Mouse (Mus musculus): ENCODE results near the gene Cntn1. TPM values are rescaled to one million over a fixed set of nuclear protein-coding genes. Genes with fewer than 3 reads are reported as not detected.

Cntn1 gene
- polyA plus RNA-seq, 1 experiment from 2014 or later: 2.3 TPM

GRCm38 (mm10) chr15:92302796-92303195 is 251.8 kb downstream of the Cntn1 start:
- WGBS: 88% methylated on average over 6 of the region's 6 CpGs
- Histone ChIP-seq H3K9ac (ENCODE audit: low read length) (no peak overlapping the region), H3K4me1 (replicated peaks; ENCODE audit: control insufficient read depth, insufficient read depth, low read length) (no peaks in the 10 kb centered on the region), H3K27me3 (ENCODE audit: control insufficient read depth, insufficient read depth, low read length) (no peaks in the 10 kb centered on the region), H3K9me3 (ENCODE audit: control insufficient read depth, low read length) (no peaks in the 10 kb centered on the region), H3K27ac (ENCODE audit: low read depth, low read length) (no peak overlapping the region), H3K36me3 (ENCODE audit: control insufficient read depth, insufficient read depth, low read length) (no peaks in the 10 kb centered on the region), H3K4me3 (ENCODE audit: low read depth, low read length) (no peak overlapping the region), H3K4me2 (ENCODE audit: low read depth, low read length, severe bottlenecking) (no peak overlapping the region)
- no peak for DNase-seq (ENCODE audit: low spot score)
- no peak for ATAC-seq (replicated peaks; ENCODE audit: low FRiP score)

GRCm38 (mm10) chr15:92304221-92304620 is 253.3 kb downstream of the Cntn1 start:
- Histone ChIP-seq H3K9ac (ENCODE audit: low read length) (no peak overlapping the region), H3K27me3 (ENCODE audit: control insufficient read depth, insufficient read depth, low read length) (no peaks in the 10 kb centered on the region), H3K27ac (ENCODE audit: low read depth, low read length) (no peak overlapping the region), H3K9me3 (ENCODE audit: control insufficient read depth, low read length) (no peaks in the 10 kb centered on the region), H3K36me3 (ENCODE audit: control insufficient read depth, insufficient read depth, low read length) (no peaks in the 10 kb centered on the region), H3K4me3 (ENCODE audit: low read depth, low read length) (no peak overlapping the region), H3K4me1 (replicated peaks; ENCODE audit: control insufficient read depth, insufficient read depth, low read length) (no peaks in the 10 kb centered on the region), H3K4me2 (ENCODE audit: low read depth, low read length, severe bottlenecking) (no peak overlapping the region)
- ATAC-seq (replicated peaks; ENCODE audit: low FRiP score) (no peak), DNase-seq (ENCODE audit: low spot score) (no peak)
- 95% methylated on average over 5 of the region's 5 CpGs for WGBS

DNA sequence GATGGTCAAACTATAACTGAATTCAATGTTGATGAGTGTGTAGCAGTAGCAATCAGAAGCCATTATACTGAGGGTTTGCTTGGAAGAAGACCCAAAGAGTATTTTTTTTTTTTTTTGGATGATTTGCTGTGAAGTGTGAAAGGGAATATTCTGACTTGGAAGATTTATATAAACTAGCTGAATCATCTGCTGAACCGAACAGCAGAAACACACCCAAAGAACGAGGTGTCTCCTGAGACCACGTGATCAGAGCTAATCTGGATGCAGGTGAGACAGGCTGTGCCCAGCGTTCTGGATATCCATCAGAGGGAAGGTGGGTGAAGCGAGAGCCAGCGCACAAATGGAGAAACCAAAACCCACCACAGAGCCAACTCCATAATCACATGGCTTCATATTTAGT is 271.0 kb downstream of the Cntn1 start:
- Histone ChIP-seq H3K4me2 (ENCODE audit: low read depth, low read length, severe bottlenecking) (no peak overlapping the region), H3K4me1 (replicated peaks; ENCODE audit: control insufficient read depth, insufficient read depth, low read length) (no peaks in the 10 kb centered on the region), H3K27me3 (ENCODE audit: control insufficient read depth, insufficient read depth, low read length) (no peaks in the 10 kb centered on the region), H3K27ac (ENCODE audit: low read depth, low read length) (no peak overlapping the region), H3K4me3 (ENCODE audit: low read depth, low read length) (no peak overlapping the region), H3K9me3 (ENCODE audit: control insufficient read depth, low read length) (no peaks in the 10 kb centered on the region), H3K9ac (ENCODE audit: low read length) (no peak overlapping the region), H3K36me3 (ENCODE audit: control insufficient read depth, insufficient read depth, low read length) (no peaks in the 10 kb centered on the region)
- WGBS: 92% methylated on average over 6 of the region's 6 CpGs
- DNase-seq (ENCODE audit: low spot score): no peak
- ATAC-seq (replicated peaks; ENCODE audit: low FRiP score): no peak

GRCm38 (mm10) chr15:92327111-92327510 is 276.1 kb downstream of the Cntn1 start:
- no peak overlapping the region for H3K4me2 ChIP-seq (ENCODE audit: low read depth, low read length, severe bottlenecking)
- H3K27me3 ChIP-seq (ENCODE audit: control insufficient read depth, insufficient read depth, low read length): no peaks in the 10 kb centered on the region
- WGBS: 88% methylated on average over 7 of the region's 7 CpGs
- no peak for ATAC-seq (replicated peaks; ENCODE audit: low FRiP score)
- H3K27ac ChIP-seq (ENCODE audit: low read depth, low read length): no peak overlapping the region
- H3K9ac ChIP-seq (ENCODE audit: low read length): no peak overlapping the region
- H3K9me3 ChIP-seq (ENCODE audit: control insufficient read depth, low read length): no peaks in the 10 kb centered on the region
- DNase-seq (ENCODE audit: low spot score): no peak
- no peaks in the 10 kb centered on the region for H3K4me1 ChIP-seq (replicated peaks; ENCODE audit: control insufficient read depth, insufficient read depth, low read length)
- no peak overlapping the region for H3K4me3 ChIP-seq (ENCODE audit: low read depth, low read length)
- H3K36me3 ChIP-seq (ENCODE audit: control insufficient read depth, insufficient read depth, low read length): no peaks in the 10 kb centered on the region

GRCm38 (mm10) chr15:92340253-92340652 is 289.3 kb downstream of the Cntn1 start:
- no peaks in the 10 kb centered on the region for H3K4me1 ChIP-seq (replicated peaks; ENCODE audit: control insufficient read depth, insufficient read depth, low read length)
- DNase-seq (ENCODE audit: low spot score) (no peak), ATAC-seq (replicated peaks; ENCODE audit: low FRiP score) (no peak)
- H3K9ac ChIP-seq (ENCODE audit: low read length): no peak overlapping the region
- no peaks in the 10 kb centered on the region for H3K36me3 ChIP-seq (ENCODE audit: control insufficient read depth, insufficient read depth, low read length)
- no peak overlapping the region for H3K27ac ChIP-seq (ENCODE audit: low read depth, low read length)
- no peaks in the 10 kb centered on the region for H3K9me3 ChIP-seq (ENCODE audit: control insufficient read depth, low read length)
- H3K27me3 ChIP-seq (ENCODE audit: control insufficient read depth, insufficient read depth, low read length): no peaks in the 10 kb centered on the region
- no peak overlapping the region for H3K4me2 ChIP-seq (ENCODE audit: low read depth, low read length, severe bottlenecking)
- H3K4me3 ChIP-seq (ENCODE audit: low read depth, low read length): no peak overlapping the region
- WGBS: 76% methylated on average over 6 of the region's 6 CpGs

DNA sequence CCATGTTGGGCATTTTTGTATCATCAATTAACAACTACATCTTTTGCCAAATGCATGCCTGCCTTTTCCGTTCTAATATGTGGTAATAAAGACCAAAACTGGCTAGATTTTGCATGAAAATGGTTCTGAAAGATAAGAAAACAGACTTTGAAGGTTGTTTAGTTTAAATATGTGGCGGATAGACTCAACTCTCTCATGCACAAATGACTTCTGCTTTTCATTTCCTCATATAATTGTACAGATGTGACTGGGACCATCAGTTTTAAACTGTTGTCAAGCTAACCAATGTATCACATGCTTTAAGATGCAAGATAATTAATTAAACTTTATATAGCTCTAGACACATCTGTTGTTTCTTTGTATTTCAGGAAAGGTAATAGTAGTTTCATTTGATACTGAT is 290.5 kb downstream of the Cntn1 start:
- Histone ChIP-seq H3K4me2 (ENCODE audit: low read depth, low read length, severe bottlenecking) (no peak overlapping the region), H3K4me3 (ENCODE audit: low read depth, low read length) (no peak overlapping the region), H3K9ac (ENCODE audit: low read length) (no peak overlapping the region), H3K4me1 (replicated peaks; ENCODE audit: control insufficient read depth, insufficient read depth, low read length) (no peaks in the 10 kb centered on the region), H3K36me3 (ENCODE audit: control insufficient read depth, insufficient read depth, low read length) (no peaks in the 10 kb centered on the region), H3K27me3 (ENCODE audit: control insufficient read depth, insufficient read depth, low read length) (no peaks in the 10 kb centered on the region), H3K27ac (ENCODE audit: low read depth, low read length) (no peak overlapping the region), H3K9me3 (ENCODE audit: control insufficient read depth, low read length) (no peaks in the 10 kb centered on the region)
- DNase-seq (ENCODE audit: low spot score): no peak
- ATAC-seq (replicated peaks; ENCODE audit: low FRiP score): no peak
- WGBS: 84% methylated on average over 2 of the region's 2 CpGs

- H3K27me3 ChIP-seq (ENCODE audit: control insufficient read depth, insufficient read depth, low read length): no peaks in the 10 kb centered on the region
- no peaks in the 10 kb centered on the region; the same call in 1 of the 2 replicates for H3K4me1 ChIP-seq (replicated peaks; ENCODE audit: control insufficient read depth, insufficient read depth, low read length)
- WGBS: 83% methylated on average over 23 of the region's 23 CpGs
- DNase-seq (ENCODE audit: low spot score) (no peak), ATAC-seq (replicated peaks; ENCODE audit: low FRiP score) (no peak)
- no peak overlapping the region for H3K9ac ChIP-seq (ENCODE audit: low read length)
- no peak overlapping the region for H3K27ac ChIP-seq (ENCODE audit: low read depth, low read length)
- H3K4me3 ChIP-seq (ENCODE audit: low read depth, low read length): no peak overlapping the region
- H3K9me3 ChIP-seq (ENCODE audit: control insufficient read depth, low read length): no peaks in the 10 kb centered on the region
- H3K4me2 ChIP-seq (ENCODE audit: low read depth, low read length, severe bottlenecking): no peak overlapping the region
- H3K36me3 ChIP-seq (ENCODE audit: control insufficient read depth, insufficient read depth, low read length): no peaks in the 10 kb centered on the region
These were observed 293.3 kb downstream of the Cntn1 start for GRCm38 (mm10) chr15:92344136-92344869.

GRCm38 (mm10) chr15:92347426-92347825 is 296.5 kb downstream of the Cntn1 start:
- DNase-seq (ENCODE audit: low spot score): no peak
- no peak overlapping the region for H3K9ac ChIP-seq (ENCODE audit: low read length)
- WGBS: 70% methylated on average over 4 of the region's 4 CpGs

DNA sequence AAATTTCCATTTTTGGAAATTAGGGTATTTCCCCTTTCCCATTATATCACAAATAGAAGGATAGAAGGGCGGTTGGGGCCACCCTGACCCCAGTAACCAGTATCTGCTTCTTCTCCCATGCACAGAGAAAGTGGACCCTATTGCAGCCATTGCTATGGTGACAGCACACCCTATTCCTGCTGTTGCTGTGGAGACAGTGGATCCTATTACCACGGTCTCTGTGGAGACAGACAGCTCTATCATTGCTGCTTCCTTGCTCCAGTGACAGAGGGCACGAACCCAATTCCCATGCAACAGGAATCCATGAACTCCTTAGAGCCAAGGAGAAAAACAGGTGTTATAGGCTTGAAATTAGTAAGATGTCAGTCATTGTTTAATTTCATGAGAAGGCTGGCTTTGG is 296.9 kb downstream of the Cntn1 start:
- ATAC-seq (replicated peaks; ENCODE audit: low FRiP score) (no peak), DNase-seq (ENCODE audit: low spot score) (no peak)
- H3K4me2 ChIP-seq (ENCODE audit: low read depth, low read length, severe bottlenecking): no peak overlapping the region
- no peaks in the 10 kb centered on the region for H3K36me3 ChIP-seq (ENCODE audit: control insufficient read depth, insufficient read depth, low read length)
- H3K27me3 ChIP-seq (ENCODE audit: control insufficient read depth, insufficient read depth, low read length): no peaks in the 10 kb centered on the region
- WGBS: 53% methylated on average over 3 of the region's 3 CpGs
- H3K27ac ChIP-seq (ENCODE audit: low read depth, low read length): no peak overlapping the region
- no peaks in the 10 kb centered on the region for H3K9me3 ChIP-seq (ENCODE audit: control insufficient read depth, low read length)
- H3K4me1 ChIP-seq (replicated peaks; ENCODE audit: control insufficient read depth, insufficient read depth, low read length): no peaks in the 10 kb centered on the region; the same call in 1 of the 2 replicates
- no peak overlapping the region for H3K9ac ChIP-seq (ENCODE audit: low read length)
- no peak overlapping the region for H3K4me3 ChIP-seq (ENCODE audit: low read depth, low read length)

More at GRCm38 (mm10) chr15:92347426-92347825, 296.5 kb downstream of the Cntn1 start:
- Histone ChIP-seq H3K4me3 (ENCODE audit: low read depth, low read length) (no peak overlapping the region), H3K9me3 (ENCODE audit: control insufficient read depth, low read length) (no peaks in the 10 kb centered on the region), H3K27ac (ENCODE audit: low read depth, low read length) (no peak overlapping the region), H3K4me2 (ENCODE audit: low read depth, low read length, severe bottlenecking) (no peak overlapping the region), H3K4me1 (replicated peaks; ENCODE audit: control insufficient read depth, insufficient read depth, low read length) (no peaks in the 10 kb centered on the region; the same call in 1 of the 2 replicates), H3K27me3 (ENCODE audit: control insufficient read depth, insufficient read depth, low read length) (no peaks in the 10 kb centered on the region), H3K36me3 (ENCODE audit: control insufficient read depth, insufficient read depth, low read length) (no peaks in the 10 kb centered on the region)
- no peak for ATAC-seq (replicated peaks; ENCODE audit: low FRiP score)
